Mouse (Mus musculus) MEL (cell line): Measurements from ENCODE around the gene Ramp2.

ENCODE experiments used
- CTCF ChIP-seq, 3 experiments: IDR thresholded peaks in 2 of 3; conservative IDR thresholded peaks in 1 of 3; 2 replicates each; pipeline ENCODE4 v1.5.1; 2011 to 2012; ENCODE audit warnings: low read length in 3 of 3, low read depth in 2 of 3, mild to moderate bottlenecking in 2 of 3, improper control_type of control experiment in 1 of 3, inconsistent platforms in 1 of 3, mixed read lengths in 1 of 3, moderate library complexity in 1 of 3; ENCODE audit not compliant: control insufficient read depth in 1 of 3, insufficient read depth in 1 of 3, poor library complexity in 1 of 3, severe bottlenecking in 1 of 3
- ELF1 ChIP-seq: IDR thresholded peaks from 2 replicates; pipeline ENCODE4 v1.6.1; 2014; ENCODE audit warnings: low read depth, mild to moderate bottlenecking, inconsistent platforms, low read length, improper control_type of control experiment, moderate library complexity
- ETS1 ChIP-seq: IDR thresholded peaks from 2 replicates; pipeline ENCODE4 v1.6.1; 2012; ENCODE audit warnings: low read depth, mild to moderate bottlenecking, inconsistent platforms, low read length, improper control_type of control experiment, moderate library complexity
- JUND ChIP-seq: IDR thresholded peaks from 2 replicates; pipeline ENCODE4 v1.6.1; 2011; ENCODE audit warnings: low read depth, mild to moderate bottlenecking, improper control_type of control experiment, low read length
- NELFE ChIP-seq: IDR thresholded peaks from 2 replicates; pipeline ENCODE4 v1.6.1; 2011; ENCODE audit warnings: low read depth, low read length, improper control_type of control experiment
- NRF1 ChIP-seq: IDR thresholded peaks from 2 replicates; pipeline ENCODE4 v1.6.1; 2014; ENCODE audit warnings: low read depth, mild to moderate bottlenecking, inconsistent platforms, low read length, improper control_type of control experiment, moderate library complexity; ENCODE audit not compliant: poor library complexity, insufficient read depth, severe bottlenecking
- POLR2A ChIP-seq, 2 experiments: IDR thresholded peaks; 2 replicates each; pipeline ENCODE4 v1.6.1; 2011 to 2012; ENCODE audit warnings: low read length in 2 of 2, mild to moderate bottlenecking in 2 of 2, control low read depth in 1 of 2, improper control_type of control experiment in 1 of 2, low read depth in 1 of 2, moderate library complexity in 1 of 2; ENCODE audit not compliant: control insufficient read depth in 1 of 2, insufficient read depth in 1 of 2, poor library complexity in 1 of 2
- TAL1 ChIP-seq: IDR thresholded peaks from 2 replicates; pipeline ENCODE4 v1.6.1; 2012; ENCODE audit warnings: mild to moderate bottlenecking, inconsistent platforms, low read length, moderate library complexity, mixed read lengths
- TCF12 ChIP-seq: IDR thresholded peaks from 2 replicates; pipeline ENCODE4 v1.6.1; 2014; ENCODE audit warnings: low read depth, mild to moderate bottlenecking, inconsistent platforms, low read length, improper control_type of control experiment, moderate library complexity

DNA sequence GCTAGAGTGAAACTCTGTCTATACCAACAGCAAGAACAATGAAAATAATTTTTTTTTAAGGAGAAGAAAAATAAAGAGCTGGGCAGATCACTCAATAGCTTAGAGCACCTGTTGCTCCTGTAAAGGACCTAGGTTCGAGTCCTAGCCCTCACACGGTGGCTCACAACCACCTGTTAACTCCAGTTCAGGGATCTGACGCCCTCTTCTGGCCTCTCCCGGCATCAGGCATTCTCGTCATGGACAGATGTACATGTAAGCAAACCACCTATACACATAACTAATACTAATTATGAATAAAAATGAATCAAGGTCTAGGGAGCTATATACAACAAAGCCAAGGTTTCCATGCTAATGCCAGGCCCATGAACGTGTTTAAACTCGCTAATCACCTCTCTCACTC is 55.1 kb downstream of the Ramp2 start:
- TF ChIP-seq TAL1 (no peak), CTCF (IDR thresholded peaks at IDR 0.05 in 2 of 3, conservative IDR thresholded peaks at IDR 0.05 in 1 of 3; ENCODE audit: control insufficient read depth in 1 of 3, insufficient read depth in 1 of 3, low read depth in 2 of 3, low read length in 3 of 3, poor library complexity in 1 of 3, severe bottlenecking in 1 of 3) (peak; percentile 58 to 71 (median 70)), ELF1 (no peak), POLR2A (IDR thresholded peaks at IDR 0.05; ENCODE audit: control insufficient read depth in 1 of 2, insufficient read depth in 1 of 2, low read depth in 1 of 2, low read length in 2 of 2, poor library complexity in 1 of 2) (no peak), NELFE (no peak), ETS1 (no peak), TCF12 (no peak), JUND (no peak), NRF1 (no peak)
